Mouse (Mus musculus) ES-Bruce4 (cell line): ENCODE measurements at regions not wholly inside any gene's neighbourhood (a gene's known extent, or its start where the extent isn't known, plus 50 kb on each side); places are given as distances from the start of the nearest gene placed in this dataset.
"Not testable (repeated sequence)": the region's sequence is repeated elsewhere in the genome, so short reads cannot be mapped to it uniquely, and the experiment has no call there.

Experiments used
- CTCF ChIP-seq: IDR thresholded peaks from one replicate; pipeline ENCODE4 v1.8.1; 2011; ENCODE audit warnings: low read depth, low read length
- EP300 ChIP-seq: IDR thresholded peaks from 2 replicates; pipeline ENCODE4 v1.6.1; 2011; ENCODE audit warnings: low read depth, low read length; ENCODE audit not compliant: insufficient read depth
- POLR2A ChIP-seq: IDR thresholded peaks from one replicate; pipeline ENCODE4 v1.8.1; 2011; ENCODE audit warnings: low read length; ENCODE audit not compliant: insufficient read depth

DNA sequence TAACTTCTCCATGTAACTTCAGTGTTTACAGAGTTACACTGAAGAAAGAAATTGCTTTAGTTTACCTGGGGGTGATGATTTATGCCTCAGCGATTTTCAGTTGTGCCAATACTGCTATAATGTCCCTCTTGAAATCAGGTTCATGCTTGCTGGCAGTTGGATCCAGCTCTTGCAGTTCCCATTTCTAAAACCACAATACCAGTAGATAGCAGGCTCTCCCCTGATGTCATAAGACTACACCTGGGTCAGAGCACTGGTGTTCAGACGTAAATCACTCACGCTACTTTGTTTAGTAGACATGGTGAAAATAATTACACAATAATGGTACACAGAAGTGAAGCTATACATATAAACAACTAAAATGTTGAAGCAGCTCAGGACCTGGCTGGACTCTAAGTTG lies 800.2 kb upstream of the Zfp386 start:
- not testable (repeated sequence) for TF ChIP-seq CTCF, POLR2A, EP300
